Mouse (Mus musculus) neural tube, embryonic 12.5 days (tissue): Measurements from ENCODE around the gene Gm20388. TPM values are rescaled to one million over a fixed set of nuclear protein-coding genes. Genes with fewer than 3 reads are reported as not detected.
A peak's percentile ranks its signal among the peaks of the same experiment; 100 is the strongest.
"Not testable (repeated sequence)": the region's sequence is repeated elsewhere in the genome, so short reads cannot be mapped to it uniquely, and the experiment has no call there.

Experiments
- ATAC-seq: fragments of 200-750 bp; cut with Nextera tagmentation; 2 replicates; pipeline ENCODE4 v1.8.0; 2017; ENCODE audit warnings: low read depth, mild to moderate bottlenecking, moderate TSS enrichment, moderate library complexity; ENCODE audit not compliant: low FRiP score
- H3K27ac ChIP-seq: fragments of 300-500 bp; sonication (generic); 2 replicates; pipeline ENCODE4 v1.5.1; 2016
- H3K27me3 ChIP-seq: fragments of 300-500 bp; sonication (generic); replicated peaks from 2 replicates; pipeline ENCODE4 v1.6.1; 2016; ENCODE audit warnings: mild to moderate bottlenecking
- H3K36me3 ChIP-seq: fragments of 300-500 bp; sonication (generic); 2 replicates; pipeline ENCODE4 v1.6.1; 2016; ENCODE audit warnings: mild to moderate bottlenecking
- H3K4me1 ChIP-seq: fragments of 300-500 bp; sonication (generic); 2 replicates; pipeline ENCODE4 v1.6.1; 2016
- H3K4me2 ChIP-seq: fragments of 300-500 bp; sonication (generic); replicated peaks from 2 replicates; pipeline ENCODE4 v1.6.1; 2016; ENCODE audit warnings: mild to moderate bottlenecking
- H3K4me3 ChIP-seq: fragments of 300-500 bp; sonication (generic); 2 replicates; pipeline ENCODE4 v1.5.1; 2016
- H3K9ac ChIP-seq: fragments of 300-500 bp; sonication (generic); 2 replicates; pipeline ENCODE4 v1.6.1; 2016; ENCODE audit warnings: mild to moderate bottlenecking
- H3K9me3 ChIP-seq: fragments of 300-500 bp; sonication (generic); 2 replicates; pipeline ENCODE4 v1.6.1; 2016; ENCODE audit warnings: mild to moderate bottlenecking
- WGBS: fragments of 180-500 bp; shearing (Covaris S2); methylation state at CpG from one replicate; pipeline ENCODE4 v1.1.7; 2016; 5-methylcytosine and 5-hydroxymethylcytosine counted together
- polyA plus RNA-seq: library from polyadenylated mRNA; unstranded; fragments of >200 nt; fragmentation: Nextera tagmentation; extraction: Ambion mirVana; gene quantifications from 2 replicates; pipeline ENCODE4 v1.2.1, GENCODE M21; 2016

Gm20388 gene
- polyA plus RNA-seq, 1 experiment from 2014 or later: not detected

DNA sequence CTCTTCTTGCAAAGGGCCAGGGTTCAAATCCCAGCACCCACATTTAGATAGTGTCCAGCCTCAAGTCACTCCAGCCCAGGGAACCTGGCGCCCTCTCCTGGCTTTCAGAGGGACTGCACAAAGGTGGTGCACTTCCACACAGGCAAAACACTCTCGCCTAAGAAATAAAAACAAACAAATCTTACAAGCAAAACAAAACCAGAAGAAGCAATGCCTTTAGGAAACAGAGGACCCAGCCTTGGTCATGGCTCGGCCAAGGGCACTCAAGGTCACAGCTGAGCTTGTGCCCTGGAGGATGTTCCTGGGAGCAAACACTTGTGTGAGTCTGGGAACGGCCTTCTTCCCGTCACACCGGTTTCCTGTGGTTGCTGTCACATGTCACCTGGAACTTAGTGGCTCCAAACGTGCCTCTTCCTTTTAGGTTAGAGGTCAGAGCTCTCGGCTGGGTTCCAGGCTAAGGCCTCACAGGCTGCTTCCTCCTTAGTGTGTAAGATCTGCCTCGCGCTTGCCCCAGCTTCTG, 453.0 kb downstream of the Gm20388 start:
- H3K4me1 ChIP-seq: peaks cover 58% of the 10 kb centered on the region
- no peak overlapping the region for H3K27ac ChIP-seq
- 59% methylated on average over 10 of the region's 10 CpGs for WGBS
- H3K9me3 ChIP-seq: no peaks in the 10 kb centered on the region
- no peak overlapping the region for H3K9ac ChIP-seq
- no peak for ATAC-seq
- H3K4me3 ChIP-seq: no peak overlapping the region
- no peaks in the 10 kb centered on the region for H3K27me3 ChIP-seq
- H3K36me3 ChIP-seq: no peaks in the 10 kb centered on the region
- no peak overlapping the region for H3K4me2 ChIP-seq

DNA sequence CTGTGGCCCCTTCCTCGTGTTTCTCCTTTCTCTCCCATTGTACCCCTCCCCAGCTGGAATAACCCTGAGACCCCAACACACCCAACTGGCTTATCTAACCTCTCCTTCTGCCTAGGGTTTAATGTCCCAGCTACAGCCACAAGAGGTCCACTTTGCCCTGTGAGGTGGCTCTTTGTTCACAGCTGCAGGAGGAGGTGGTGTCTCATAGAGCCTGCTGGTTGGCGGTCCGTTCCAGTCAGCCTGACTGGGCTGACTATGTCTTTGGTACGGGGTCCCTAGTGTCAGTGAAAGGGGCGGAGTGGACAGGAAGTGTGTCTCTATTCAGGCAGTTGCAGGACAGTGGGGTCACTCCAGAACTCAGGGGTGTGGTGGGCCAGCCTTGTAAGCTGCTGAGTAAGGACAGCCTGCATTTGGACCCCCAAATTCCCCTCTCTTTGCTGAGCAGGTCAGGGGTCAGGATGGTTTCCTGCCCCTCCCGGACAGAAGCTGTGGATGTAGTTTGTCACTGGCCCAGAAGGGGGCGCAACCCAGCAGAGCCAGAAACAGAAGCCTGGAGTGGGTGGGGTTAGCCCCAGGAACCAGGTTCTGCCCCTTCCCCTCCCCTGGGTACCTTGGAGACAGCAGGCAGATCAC, 453.6 kb downstream of the Gm20388 start:
- ATAC-seq: no peak
- Histone ChIP-seq H3K9ac (no peak overlapping the region), H3K27me3 (no peaks in the 10 kb centered on the region), H3K4me2 (no peak overlapping the region), H3K4me3 (no peak overlapping the region), H3K4me1 (peaks cover 61% of the 10 kb centered on the region), H3K27ac (peak overlapping the region; percentile 15; the same call in 1 of the 2 replicates), H3K9me3 (no peaks in the 10 kb centered on the region), H3K36me3 (no peaks in the 10 kb centered on the region)
- 41% methylated on average over 7 of the region's 7 CpGs for WGBS

DNA sequence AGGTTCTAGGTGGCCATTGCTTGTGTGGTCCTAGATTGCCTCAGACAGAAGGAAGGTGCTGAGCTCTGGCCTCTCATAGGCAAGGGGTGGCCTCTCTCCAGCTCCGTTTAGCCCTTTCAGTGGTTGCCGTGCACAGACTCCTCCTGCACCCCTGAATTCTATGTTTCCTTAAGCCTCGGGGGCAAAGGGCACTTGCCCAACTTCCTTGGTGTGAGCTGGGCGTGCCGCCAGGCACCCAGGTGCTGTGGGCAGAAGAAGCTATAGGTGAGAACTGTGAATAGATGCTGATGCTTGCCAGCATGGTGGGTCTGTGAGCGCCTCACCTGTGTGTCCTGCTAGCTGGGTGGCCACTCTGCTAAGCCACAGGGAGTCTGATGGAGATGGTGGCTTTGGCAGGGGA, 456.2 kb downstream of the Gm20388 start:
- Histone ChIP-seq H3K4me1 (peaks cover 74% of the 10 kb centered on the region), H3K27me3 (no peaks in the 10 kb centered on the region), H3K9ac (no peak overlapping the region), H3K9me3 (no peaks in the 10 kb centered on the region), H3K36me3 (no peaks in the 10 kb centered on the region), H3K4me3 (no peak overlapping the region), H3K4me2 (no peak overlapping the region), H3K27ac (no peak overlapping the region)
- no peak for ATAC-seq
- 85% methylated on average over 6 of the region's 6 CpGs for WGBS

DNA sequence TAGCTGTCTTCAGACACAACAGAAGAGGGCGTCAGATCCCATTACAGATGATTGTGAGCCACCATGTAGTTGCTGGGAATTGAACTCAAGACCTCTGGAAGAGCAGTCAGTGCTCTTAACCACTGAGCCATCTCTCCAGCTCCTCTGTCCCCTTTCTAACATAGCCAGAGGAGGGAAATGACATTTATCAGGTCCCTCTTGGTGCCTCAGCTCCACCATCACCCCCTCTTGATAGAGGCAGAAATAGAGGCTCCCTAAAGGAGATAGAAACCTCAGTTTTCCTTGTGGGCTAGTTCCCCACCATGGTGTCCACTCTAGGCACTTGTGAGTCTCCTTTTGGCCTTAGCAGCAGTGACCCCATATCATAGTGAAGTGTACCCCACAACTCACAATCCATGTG, 457.6 kb downstream of the Gm20388 start:
- not testable (repeated sequence) for H3K4me3 ChIP-seq, H3K9me3 ChIP-seq, H3K27ac ChIP-seq, ATAC-seq, H3K9ac ChIP-seq, H3K4me2 ChIP-seq, H3K27me3 ChIP-seq, H3K36me3 ChIP-seq
- WGBS: 65% methylated on average over 1 of the region's 1 CpGs
- peaks cover 86% of the 10 kb centered on the region for H3K4me1 ChIP-seq

DNA sequence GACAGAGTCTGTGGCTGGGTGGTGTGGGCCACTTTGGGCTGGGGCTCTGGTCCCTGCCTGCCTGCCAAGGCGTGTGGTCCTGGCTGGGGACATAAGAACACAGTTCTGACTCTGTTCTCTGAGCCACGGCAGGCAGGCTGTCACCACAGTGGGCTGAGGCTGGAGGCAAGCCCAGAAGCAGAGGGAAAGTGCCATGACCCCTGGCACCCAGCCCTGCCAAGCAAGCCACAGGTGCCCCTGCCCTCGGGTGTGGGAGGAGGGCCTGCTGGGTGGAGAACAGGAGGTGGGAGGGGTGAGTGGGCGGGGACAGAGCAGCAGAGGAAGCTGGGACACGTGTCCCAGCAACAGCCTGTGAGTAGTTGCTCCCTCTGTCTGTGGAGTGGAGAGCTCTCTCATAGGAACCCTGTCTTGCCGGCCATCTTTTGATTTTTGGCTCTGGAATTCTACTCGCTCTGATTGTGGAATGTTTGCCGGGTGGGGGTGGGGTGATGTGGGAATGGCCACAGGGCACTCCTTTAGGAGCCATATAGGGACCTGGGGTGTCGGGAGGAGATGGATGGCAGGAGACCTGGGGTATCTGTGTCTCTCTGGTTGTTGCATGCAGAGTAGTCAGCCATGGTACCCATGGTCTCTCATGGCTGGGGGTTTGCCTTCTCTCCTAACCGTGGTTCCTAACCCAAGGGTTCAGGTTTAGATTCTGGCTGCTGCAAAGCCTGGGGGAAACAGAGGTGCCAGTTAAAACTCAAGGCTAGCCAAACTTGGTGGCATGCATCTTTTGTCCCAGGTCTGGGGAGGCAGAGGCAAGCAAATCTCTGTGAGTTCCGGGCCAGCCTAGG, 458.4 kb downstream of the Gm20388 start:
- H3K27ac ChIP-seq: peak overlapping the region; percentile 9; the same call in 1 of the 2 replicates
- H3K9ac ChIP-seq: no peak overlapping the region
- H3K36me3 ChIP-seq: no peaks in the 10 kb centered on the region
- no peaks in the 10 kb centered on the region for H3K27me3 ChIP-seq
- H3K4me3 ChIP-seq: no peak overlapping the region
- peak; percentile 39; the same call in 1 of the 2 replicates for ATAC-seq
- H3K4me2 ChIP-seq: peak overlapping the region; percentile 18
- H3K4me1 ChIP-seq: peaks cover 90% of the 10 kb centered on the region
- no peaks in the 10 kb centered on the region for H3K9me3 ChIP-seq
- WGBS: 27% methylated on average over 11 of the region's 11 CpGs

DNA sequence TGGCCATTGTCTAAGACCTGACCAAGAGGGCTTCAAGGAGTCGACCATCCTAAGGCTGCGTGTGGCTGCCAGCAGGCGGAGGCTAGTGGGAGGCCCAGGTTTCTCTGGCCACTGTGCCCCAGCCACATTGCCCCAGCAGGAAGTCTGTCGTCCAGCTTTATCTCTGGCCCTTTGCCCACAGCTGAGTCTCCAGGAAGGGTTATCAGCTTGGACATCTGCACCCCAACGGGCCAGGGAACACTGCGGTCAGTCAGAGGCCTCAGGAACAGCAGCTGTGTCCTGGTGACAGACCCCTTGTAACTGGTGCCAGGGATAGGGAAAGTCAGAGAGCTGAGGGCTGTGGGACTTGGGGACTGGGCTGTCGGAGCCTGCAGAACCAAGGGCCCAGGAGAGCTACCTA, 459.3 kb downstream of the Gm20388 start:
- Histone ChIP-seq H3K27ac (no peak overlapping the region), H3K9ac (no peak overlapping the region), H3K27me3 (no peaks in the 10 kb centered on the region)

DNA sequence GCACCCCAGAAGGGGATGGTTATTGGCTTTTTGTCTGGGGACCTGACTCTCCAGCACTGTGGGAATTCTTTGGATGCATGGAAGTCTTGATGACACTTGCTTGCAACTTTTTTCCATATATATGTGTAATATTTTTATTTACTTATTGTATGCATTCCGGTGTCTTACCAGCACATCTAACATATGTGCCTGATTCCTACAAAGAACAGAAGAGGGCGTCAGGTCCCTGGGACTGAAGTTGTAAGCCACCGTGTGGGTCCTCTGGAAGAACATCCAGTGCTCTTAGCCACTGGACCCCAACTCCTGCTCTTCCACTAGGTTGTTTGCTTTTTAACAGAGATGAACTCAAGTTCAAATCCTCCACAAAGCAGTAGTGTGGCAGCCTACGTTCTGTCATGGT, 459.8 kb downstream of the Gm20388 start:
- Histone ChIP-seq H3K9me3 (no peaks in the 10 kb centered on the region), H3K9ac (no peak overlapping the region), H3K4me2 (no peak overlapping the region), H3K4me1 (peaks cover 91% of the 10 kb centered on the region), H3K4me3 (no peak overlapping the region), H3K36me3 (no peaks in the 10 kb centered on the region), H3K27me3 (no peaks in the 10 kb centered on the region), H3K27ac (no peak overlapping the region)
- no peak for ATAC-seq
- 76% methylated on average over 4 of the region's 4 CpGs for WGBS

More for the DNA sequence above, 459.3 kb downstream of the Gm20388 start:
- no peaks in the 10 kb centered on the region for H3K36me3 ChIP-seq
- no peak overlapping the region for H3K4me3 ChIP-seq
- H3K4me2 ChIP-seq: no peak overlapping the region
- peaks cover 91% of the 10 kb centered on the region for H3K4me1 ChIP-seq
- ATAC-seq: no peak
- 62% methylated on average over 7 of the region's 7 CpGs for WGBS
- H3K9me3 ChIP-seq: no peaks in the 10 kb centered on the region

DNA sequence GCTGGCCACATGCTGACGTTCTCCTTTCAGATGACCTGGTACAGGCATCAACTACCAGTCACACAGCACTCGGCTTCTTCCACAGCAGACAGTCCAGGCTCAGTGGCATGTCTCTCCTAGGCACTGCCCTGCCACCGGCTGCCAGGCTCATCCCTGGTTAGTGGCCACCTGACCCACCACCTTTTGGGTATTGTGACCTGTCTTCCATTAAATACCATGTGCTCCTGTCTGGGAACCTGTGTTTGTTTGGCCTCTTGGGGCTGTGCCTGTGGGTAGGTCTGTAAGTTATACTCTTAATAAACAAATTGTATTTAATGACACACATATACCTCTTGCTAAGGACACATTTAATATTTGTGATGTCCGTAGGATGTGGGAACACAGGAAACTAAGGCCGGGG, 460.5 kb downstream of the Gm20388 start:
- H3K9me3 ChIP-seq: no peaks in the 10 kb centered on the region
- no peak overlapping the region for H3K4me3 ChIP-seq
- no peak overlapping the region for H3K27ac ChIP-seq
- H3K4me1 ChIP-seq: peaks cover 92% of the 10 kb centered on the region
- H3K9ac ChIP-seq: no peak overlapping the region
- H3K4me2 ChIP-seq: no peak overlapping the region
- H3K27me3 ChIP-seq: no peaks in the 10 kb centered on the region
- ATAC-seq: no peak
- no peaks in the 10 kb centered on the region for H3K36me3 ChIP-seq
- 77% methylated on average over 5 of the region's 5 CpGs for WGBS

DNA sequence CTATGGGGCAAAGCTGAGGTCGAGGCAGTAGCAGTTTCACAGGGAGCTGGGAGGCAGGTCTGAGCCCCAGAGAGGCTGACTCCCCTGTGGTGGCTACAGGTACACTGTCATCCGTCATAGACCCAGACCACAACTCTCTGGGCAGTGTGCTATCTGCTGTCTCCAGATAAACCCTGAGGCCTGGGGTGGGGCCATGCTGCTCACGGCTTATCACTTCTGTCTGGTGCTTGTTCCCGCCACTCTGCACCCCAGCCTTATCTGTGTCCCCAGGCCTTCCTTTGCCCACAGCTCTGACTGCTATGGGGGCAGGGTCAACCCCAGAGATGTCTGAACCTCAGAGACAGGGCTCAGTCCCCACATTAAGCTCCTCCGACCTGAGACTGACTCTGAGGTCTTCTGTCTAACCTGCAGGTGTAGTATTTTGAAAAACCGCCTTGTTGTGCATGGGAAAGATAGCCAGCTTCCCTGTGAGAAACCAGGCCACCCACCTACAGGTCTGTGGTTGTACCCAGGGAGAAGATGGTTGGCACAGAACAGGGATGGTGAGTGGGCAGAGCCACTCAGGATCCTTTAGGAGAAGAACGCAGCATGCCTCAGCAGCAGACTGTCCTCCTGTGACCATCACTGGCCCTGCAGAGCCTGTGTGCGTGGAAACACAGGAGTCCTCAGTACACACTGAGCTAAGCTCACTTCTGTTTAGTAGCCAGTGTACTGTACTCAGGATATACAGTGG, 461.2 kb downstream of the Gm20388 start:
- 80% methylated on average over 8 of the region's 8 CpGs for WGBS
- peaks cover 96% of the 10 kb centered on the region for H3K4me1 ChIP-seq
- no peak overlapping the region for H3K27ac ChIP-seq
- ATAC-seq: no peak
- no peak overlapping the region for H3K9ac ChIP-seq
- no peak overlapping the region for H3K4me3 ChIP-seq
- H3K4me2 ChIP-seq: no peak overlapping the region
- no peaks in the 10 kb centered on the region for H3K9me3 ChIP-seq
- no peaks in the 10 kb centered on the region for H3K27me3 ChIP-seq
- no peaks in the 10 kb centered on the region for H3K36me3 ChIP-seq

DNA sequence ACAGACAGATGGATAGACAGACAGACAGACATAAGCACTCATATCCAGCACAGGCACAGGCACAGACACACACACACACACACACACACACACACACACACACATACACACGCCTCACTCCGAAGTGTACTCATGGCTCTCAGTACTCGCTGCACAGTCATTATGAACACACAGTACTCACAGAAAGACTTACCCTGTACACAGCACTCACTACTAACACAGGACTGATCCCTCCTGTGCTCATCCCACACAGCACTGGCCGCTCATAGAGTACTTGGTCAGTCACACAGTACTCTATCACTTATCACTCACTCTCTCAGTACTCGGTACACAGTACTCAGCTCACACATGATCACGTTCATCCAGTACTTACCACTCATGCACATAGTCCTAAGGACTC, 462.0 kb downstream of the Gm20388 start:
- H3K27me3 ChIP-seq: no peaks in the 10 kb centered on the region
- no peaks in the 10 kb centered on the region for H3K9me3 ChIP-seq
- no peak for ATAC-seq
- peaks cover 96% of the 10 kb centered on the region for H3K4me1 ChIP-seq
- no peaks in the 10 kb centered on the region for H3K36me3 ChIP-seq
- WGBS: 93% methylated on average over 6 of the region's 6 CpGs
- H3K4me3 ChIP-seq: no peak overlapping the region
- H3K4me2 ChIP-seq: no peak overlapping the region
- H3K27ac ChIP-seq: no peak overlapping the region
- H3K9ac ChIP-seq: no peak overlapping the region

DNA sequence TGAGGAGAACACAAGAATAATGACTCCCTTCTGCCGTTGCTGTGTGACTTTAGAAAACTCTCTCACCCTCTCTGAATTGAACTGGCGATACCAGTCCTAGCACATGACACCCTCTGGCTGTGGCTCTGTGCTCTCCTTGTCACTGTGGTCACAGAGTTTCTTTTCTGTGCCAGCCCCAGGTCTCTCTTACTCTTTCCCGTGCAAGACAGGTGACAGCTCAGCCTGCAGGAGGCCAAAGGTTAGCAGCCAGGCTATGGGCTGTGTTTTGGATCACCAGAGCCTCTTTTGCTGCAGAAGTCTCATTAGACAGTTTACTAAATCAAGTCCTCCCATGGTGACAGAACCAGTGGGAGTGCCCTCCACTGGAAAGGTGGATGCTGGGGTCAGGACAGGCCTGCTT, 463.0 kb downstream of the Gm20388 start:
- Histone ChIP-seq H3K27ac (peak overlapping the region; percentile 94), H3K9ac (0 out of 2 replicates have a peak overlapping the region, but pooled peaks have one; percentile 6), H3K4me1 (peaks cover 96% of the 10 kb centered on the region), H3K4me2 (no peak overlapping the region), H3K27me3 (no peaks in the 10 kb centered on the region), H3K36me3 (no peaks in the 10 kb centered on the region), H3K4me3 (no peak overlapping the region), H3K9me3 (no peaks in the 10 kb centered on the region)
- ATAC-seq: no peak
- 69% methylated on average over 3 of the region's 3 CpGs for WGBS

DNA sequence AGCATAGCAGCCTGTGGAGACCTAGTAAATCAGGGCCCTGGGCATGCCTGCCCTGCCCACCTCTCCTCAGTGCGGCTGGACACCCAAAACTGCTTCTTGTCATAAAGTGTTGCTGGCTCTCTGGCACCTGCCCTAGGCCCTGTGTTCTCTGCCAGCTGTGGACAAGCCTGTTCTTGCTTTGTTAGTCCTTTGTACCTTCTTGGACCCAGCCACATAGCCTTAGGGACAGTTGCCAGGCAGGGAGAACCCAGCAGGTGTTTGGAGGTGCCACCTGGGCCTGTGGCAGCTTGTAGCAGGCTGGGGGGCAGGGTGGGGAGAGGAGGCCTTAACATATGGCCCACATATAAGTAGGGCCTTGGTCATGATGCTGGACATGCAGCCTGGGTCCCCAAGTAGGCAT, 463.4 kb downstream of the Gm20388 start:
- H3K4me1 ChIP-seq: peaks cover 96% of the 10 kb centered on the region
- H3K27ac ChIP-seq: peak overlapping the region; percentile 94
- peak overlapping the region; percentile 8 for H3K4me2 ChIP-seq
- H3K9ac ChIP-seq: no peak overlapping the region
- H3K27me3 ChIP-seq: no peaks in the 10 kb centered on the region
- H3K4me3 ChIP-seq: no peak overlapping the region
- H3K36me3 ChIP-seq: no peaks in the 10 kb centered on the region
- H3K9me3 ChIP-seq: no peaks in the 10 kb centered on the region
- 19% methylated on average over 1 of the region's 1 CpGs for WGBS
- 0 out of 2 replicates have a peak, but pooled peaks have one; percentile 1 for ATAC-seq
